Mouse (Mus musculus): ENCODE measurements at regions not wholly inside any gene's neighbourhood (a gene's known extent, or its start where the extent isn't known, plus 50 kb on each side); places are given as distances from the start of the nearest gene placed in this dataset.

GRCm38 (mm10) chr16:29147766-29148165 lies 61.7 kb upstream of the Hrasls start:
- no peak for DNase-seq (ENCODE audit: low spot score)

GRCm38 (mm10) chr16:29119217-29119616 lies 90.3 kb upstream of the Hrasls start:
- no peak for DNase-seq (ENCODE audit: low spot score)

- DNase-seq (ENCODE audit: low spot score) = no peak
These were observed 112.7 kb upstream of the Hrasls start for GRCm38 (mm10) chr16:29096791-29097190.

DNA sequence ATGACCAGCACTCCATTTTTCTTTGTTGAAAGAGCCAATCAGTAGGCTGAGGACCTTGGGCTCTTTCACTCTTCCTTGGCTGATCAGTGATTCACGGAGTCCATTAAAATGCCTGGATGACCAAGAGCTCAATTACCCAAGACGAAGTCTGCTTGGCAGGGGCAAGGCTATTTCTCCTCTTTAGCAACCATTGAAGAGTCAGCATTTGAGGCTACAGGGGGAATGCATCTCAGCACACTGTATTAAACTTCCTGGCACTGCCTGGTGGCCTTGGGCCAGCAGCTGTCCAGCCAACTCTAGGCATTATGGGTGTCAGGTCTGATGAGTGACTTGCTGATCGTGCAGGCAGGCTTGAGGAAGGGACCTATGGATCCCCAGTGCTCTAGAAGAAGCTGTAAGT lies 136.5 kb upstream of the Mb21d2 start:
- no peak for DNase-seq (ENCODE audit: low spot score)

GRCm38 (mm10) chr16:29065097-29065785 lies 135.8 kb upstream of the Mb21d2 start:
- no peak for DNase-seq (ENCODE audit: low spot score)

DNA sequence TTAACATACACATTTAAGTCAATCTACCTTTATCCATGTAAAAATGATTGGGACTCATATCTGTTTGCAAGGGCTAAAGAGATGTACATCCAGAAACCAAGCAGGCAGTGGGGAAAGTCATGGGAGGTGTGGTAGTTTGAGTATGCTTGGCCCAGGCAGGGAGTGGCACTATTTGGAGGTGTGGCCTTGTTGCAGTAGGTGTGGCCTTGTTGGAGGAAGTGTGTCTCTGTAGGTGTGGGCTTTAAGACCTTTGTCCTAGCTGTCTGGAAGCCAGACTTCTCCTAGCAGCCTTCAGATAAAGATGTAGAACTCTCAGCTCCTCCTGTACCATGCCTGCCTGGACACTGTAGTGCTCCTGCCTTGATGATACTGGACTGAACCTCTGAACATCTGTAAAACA lies 133.9 kb upstream of the Mb21d2 start:
- no peak for DNase-seq (ENCODE audit: low spot score)

DNA sequence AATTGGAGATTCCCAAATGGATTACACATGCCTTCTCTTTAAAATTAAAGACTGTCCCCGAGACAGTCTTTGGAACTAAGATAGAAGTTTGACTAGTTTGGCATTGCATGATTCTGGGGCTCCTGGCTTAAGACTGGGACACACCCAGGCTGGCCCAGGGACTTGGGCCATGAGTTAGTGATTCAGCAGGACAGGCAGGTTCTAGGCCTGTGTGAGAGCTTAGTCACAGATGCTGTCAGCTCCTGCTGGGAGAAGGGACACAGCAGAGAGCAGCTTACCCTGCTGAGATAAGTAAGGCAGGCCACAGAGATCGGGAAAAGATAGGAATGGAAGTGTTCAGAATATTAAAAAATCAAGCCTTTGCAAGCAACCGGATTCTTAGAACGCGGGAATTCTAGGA lies 127.6 kb upstream of the Mb21d2 start:
- no peak for DNase-seq (ENCODE audit: low spot score)

- DNase-seq (ENCODE audit: low spot score) = peak; percentile 59
These were observed 125.0 kb upstream of the Mb21d2 start for GRCm38 (mm10) chr16:29054423-29054822.

GRCm38 (mm10) chr16:29046453-29046993 lies 117.0 kb upstream of the Mb21d2 start:
- no peak for DNase-seq (ENCODE audit: low spot score)

DNA sequence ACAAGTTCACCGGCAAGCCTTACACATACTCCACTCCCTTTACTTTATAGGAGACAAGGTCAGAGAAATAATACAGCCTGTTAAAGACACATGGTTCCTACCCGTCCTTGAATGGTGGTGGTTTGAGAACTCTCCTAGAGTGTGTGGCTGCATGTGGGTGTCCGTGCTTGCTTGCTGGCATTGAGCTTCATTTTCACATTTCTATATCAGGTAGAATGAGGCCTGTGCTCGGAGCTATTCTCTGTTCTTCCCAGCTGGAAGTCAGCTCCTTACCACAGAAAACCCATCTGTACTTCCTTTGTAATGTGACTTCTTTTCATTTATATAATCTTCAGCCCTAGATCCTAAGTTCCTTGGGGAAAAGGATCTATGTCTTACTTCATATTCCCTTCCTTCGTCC lies 106.0 kb upstream of the Mb21d2 start:
- DNase-seq (ENCODE audit: low spot score) = no peak

DNA sequence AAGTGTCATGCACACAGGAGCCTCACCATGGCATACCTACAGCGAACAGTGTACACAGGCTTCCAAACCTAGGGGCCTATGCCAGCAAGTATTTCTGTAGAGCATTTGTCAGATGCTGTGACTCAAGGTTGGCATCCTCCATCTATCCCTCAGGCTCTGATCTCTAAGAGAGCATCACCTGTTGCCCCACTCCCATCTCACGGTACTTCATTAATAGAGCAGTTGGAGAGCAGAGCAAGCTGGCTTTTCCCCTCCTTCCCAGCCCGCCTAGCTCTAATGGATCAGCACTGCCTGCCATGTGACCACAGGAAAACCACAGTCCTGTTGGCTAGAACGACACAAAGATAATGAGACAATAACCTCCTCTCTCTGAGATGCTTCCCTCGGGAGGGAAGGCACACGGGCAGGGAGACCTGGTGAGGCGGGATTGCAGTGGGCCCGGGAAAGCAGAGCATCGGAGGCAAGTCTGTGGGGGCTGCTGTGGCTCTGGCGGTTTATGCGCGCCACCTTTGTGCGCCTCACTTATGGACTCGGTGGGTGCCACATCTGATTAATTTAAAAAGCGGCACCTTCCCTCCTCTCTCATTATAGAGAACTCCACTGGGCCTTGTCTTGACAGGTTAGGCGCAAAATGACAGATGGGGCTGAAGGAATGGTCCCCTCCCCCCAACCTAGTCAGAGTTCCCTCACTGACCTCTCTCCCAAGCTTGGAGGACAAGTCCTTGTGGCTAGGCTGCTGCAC lies 104.8 kb upstream of the Mb21d2 start:
- peak; percentile 78 for DNase-seq (ENCODE audit: low spot score)

DNA sequence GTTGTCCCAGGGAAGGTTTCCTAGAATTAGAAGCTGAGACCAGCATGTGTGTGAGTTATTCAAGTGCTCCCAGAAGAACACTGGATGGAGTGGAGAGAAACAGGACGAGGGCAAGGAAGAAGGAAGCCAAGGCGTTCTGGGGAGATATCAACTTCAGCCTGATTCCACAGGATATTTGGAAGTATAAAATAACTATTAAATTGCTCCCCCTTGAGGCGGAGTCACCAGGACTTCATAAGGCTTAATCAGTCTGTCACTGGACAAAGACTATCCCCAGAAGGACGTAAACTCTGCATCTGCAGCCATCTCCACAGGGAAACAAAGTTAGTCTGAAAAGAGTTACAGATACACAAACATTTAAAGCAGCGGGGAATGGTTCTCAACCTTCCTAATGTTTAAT lies 103.9 kb upstream of the Mb21d2 start:
- peak; percentile 50 for DNase-seq (ENCODE audit: low spot score)

DNA sequence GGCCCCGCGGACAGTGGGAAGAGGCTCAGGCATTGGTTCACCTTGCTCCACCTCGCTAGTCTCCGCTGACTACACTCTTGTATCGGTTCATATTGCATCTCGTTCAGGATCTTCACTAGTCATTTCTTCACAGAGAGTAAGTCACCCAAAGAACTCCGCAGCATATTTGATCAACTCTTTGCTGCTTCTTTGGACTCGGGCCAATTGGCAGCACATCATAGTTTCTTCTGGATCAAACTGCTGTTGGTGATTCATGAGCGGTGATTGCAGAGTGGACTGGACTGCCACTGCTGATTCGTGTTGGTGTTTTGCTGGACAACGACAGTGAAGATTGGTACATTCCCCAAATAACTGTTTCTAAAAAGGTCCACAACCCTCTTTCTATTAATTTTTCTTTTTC lies 98.4 kb upstream of the Mb21d2 start:
- DNase-seq (ENCODE audit: low spot score) = no peak

DNA sequence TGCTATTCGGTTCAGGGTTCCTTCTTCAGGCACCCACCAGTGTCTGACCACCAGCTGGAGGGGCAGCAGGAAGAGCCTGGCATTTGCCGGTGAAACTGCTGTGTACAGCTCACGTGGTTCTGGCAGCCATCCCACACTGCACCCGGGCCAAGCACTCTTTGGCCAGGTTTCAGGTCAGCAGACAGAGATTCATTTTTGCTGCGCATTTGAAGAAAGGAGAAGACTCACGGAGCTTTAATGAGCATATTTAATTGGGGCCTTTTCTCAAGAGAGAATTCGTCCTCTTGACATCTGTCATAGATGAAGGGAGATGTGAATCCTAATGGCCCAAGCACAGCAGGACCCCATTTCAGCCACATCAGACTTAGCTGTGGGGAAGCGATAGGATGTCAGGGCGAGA lies 71.8 kb upstream of the Mb21d2 start:
- DNase-seq (ENCODE audit: low spot score) = peak; percentile 84

- DNase-seq (ENCODE audit: low spot score) = no peak
These were observed 70.2 kb upstream of the Mb21d2 start for GRCm38 (mm10) chr16:28999641-29000040.

DNA sequence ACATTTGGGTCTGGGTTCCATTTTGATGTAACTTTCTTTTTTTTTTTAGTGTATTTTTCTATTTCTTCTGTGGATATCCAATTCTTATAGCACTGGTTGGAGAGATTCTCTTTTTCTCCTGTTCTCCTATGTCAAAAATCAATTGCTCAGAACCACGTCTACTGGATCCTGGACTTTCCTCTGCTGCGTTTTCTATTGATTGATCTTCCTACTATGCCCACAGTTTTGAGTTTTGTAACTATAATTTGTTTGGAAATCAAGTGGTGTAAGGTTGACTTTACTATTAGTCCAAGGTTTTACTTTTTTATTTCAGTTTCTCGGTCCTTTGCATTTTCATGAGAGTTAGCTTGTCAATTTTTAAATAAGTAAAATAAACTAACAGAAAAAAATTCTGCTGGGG lies 67.2 kb upstream of the Mb21d2 start:
- DNase-seq (ENCODE audit: low spot score) = no peak

GRCm38 (mm10) chr16:28990666-28991065 lies 61.2 kb upstream of the Mb21d2 start:
- no peak for DNase-seq (ENCODE audit: low spot score)

- no peak for DNase-seq (ENCODE audit: low spot score)
These were observed 55.5 kb upstream of the Mb21d2 start for GRCm38 (mm10) chr16:28984931-28985330.

DNA sequence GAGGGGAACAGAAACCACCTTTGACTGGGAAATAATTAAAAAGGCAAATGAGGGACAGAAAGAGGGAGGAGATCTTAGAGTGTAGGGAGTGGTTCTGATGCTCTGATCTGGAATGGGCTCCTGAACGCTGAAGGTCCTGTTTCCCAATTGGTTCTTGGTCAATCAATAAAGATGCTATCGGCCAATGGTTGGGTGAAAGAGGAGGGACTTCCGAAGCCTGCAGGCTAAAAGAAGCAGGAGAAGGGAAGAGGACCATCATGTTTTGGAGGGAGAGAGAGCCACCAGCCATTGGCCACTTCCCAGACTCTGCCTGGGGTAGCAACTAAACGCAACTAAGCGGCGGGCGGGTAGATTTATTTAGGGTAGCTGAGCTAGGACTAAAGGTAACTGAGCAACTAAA lies 53.4 kb upstream of the Mb21d2 start:
- DNase-seq (ENCODE audit: low spot score) = no peak
